Mouse (Mus musculus) brain, embryonic 14.5 days (tissue): ENCODE data around the gene Mapkbp1. TPM values are rescaled to one million over a fixed set of nuclear protein-coding genes. Genes with fewer than 3 reads are reported as not detected.

Source experiments
- DNase-seq: peaks from one replicate; pipeline ENCODE4 v3.0.0-alpha.2; 2011; ENCODE audit warnings: low read depth
- CTCF ChIP-seq: fragments of 200-500 bp; IDR thresholded peaks from 2 replicates; pipeline ENCODE4 v1.5.1; 2012; ENCODE audit warnings: inconsistent platforms, mild to moderate bottlenecking, moderate library complexity, borderline replicate concordance; ENCODE audit not compliant: insufficient read depth, insufficient read length; ENCODE audit errors: extremely low read depth
- POLR2A ChIP-seq: fragments of 200-500 bp; IDR thresholded peaks from 2 replicates; pipeline ENCODE4 v1.6.1; 2012; ENCODE audit warnings: mild to moderate bottlenecking, inconsistent platforms, borderline replicate concordance; ENCODE audit not compliant: poor library complexity, insufficient read depth, insufficient read length, severe bottlenecking; ENCODE audit errors: extremely low read depth
- polyA plus RNA-seq: library from polyadenylated mRNA; depleted of rRNA; stranded (reverse); fragments of >200 nt; gene quantifications from 2 replicates; pipeline ENCODE4 v1.2.3, GENCODE M21; 2012; rRNA removed

Gene Mapkbp1
- polyA plus RNA-seq, 1 experiment: 42.5 TPM

- no peak for TF ChIP-seq CTCF
- DNase-seq: no peak
These were observed 88.2 kb downstream of the Mapkbp1 start for GRCm38 (mm10) chr2:120060651-120061050.

GRCm38 (mm10) chr2:120062248-120062647, 89.7 kb downstream of the Mapkbp1 start:
- no peak for DNase-seq
- TF ChIP-seq CTCF: no peak
- TF ChIP-seq POLR2A: no peak

GRCm38 (mm10) chr2:120064639-120065038, 92.1 kb downstream of the Mapkbp1 start:
- no peak for TF ChIP-seq POLR2A
- TF ChIP-seq CTCF: peak; percentile 13; the same call in 1 of the 2 replicates

GRCm38 (mm10) chr2:120065243-120065642, 92.7 kb downstream of the Mapkbp1 start:
- no peak for DNase-seq
- TF ChIP-seq CTCF (no peak), POLR2A (no peak)

More at GRCm38 (mm10) chr2:120064639-120065038, 92.1 kb downstream of the Mapkbp1 start:
- DNase-seq: no peak

- TF ChIP-seq POLR2A (no peak), CTCF (no peak)
These were observed 93.7 kb downstream of the Mapkbp1 start for GRCm38 (mm10) chr2:120066224-120066623.

GRCm38 (mm10) chr2:120068555-120069465, 96.3 kb downstream of the Mapkbp1 start:
- DNase-seq: peak; percentile 56
- no peak for TF ChIP-seq POLR2A
- TF ChIP-seq CTCF: peak; percentile 75

More at GRCm38 (mm10) chr2:120066224-120066623, 93.7 kb downstream of the Mapkbp1 start:
- no peak for DNase-seq

- TF ChIP-seq POLR2A (no peak), CTCF (no peak)
- peak; percentile 25 for DNase-seq
These were observed 97.0 kb downstream of the Mapkbp1 start for GRCm38 (mm10) chr2:120069466-120069990.

GRCm38 (mm10) chr2:120074096-120074495, 101.6 kb downstream of the Mapkbp1 start:
- TF ChIP-seq POLR2A: no peak
- no peak for TF ChIP-seq CTCF
- DNase-seq: no peak

GRCm38 (mm10) chr2:120076076-120076705, 103.7 kb downstream of the Mapkbp1 start:
- TF ChIP-seq POLR2A (no peak), CTCF (peak; percentile 55)
- peak; percentile 65 for DNase-seq

Other genes with a start within 250 kb of the Mapkbp1 start
- gene Itpka, start 230.4 kb upstream of the Mapkbp1 start, polyA plus RNA-seq: 0.42 and 0.68 TPM in 2 replicates
- gene Ltk, start 212.3 kb upstream of the Mapkbp1 start, polyA plus RNA-seq: 3.3 and 3.8 TPM in 2 replicates
- 24.7 and 25.8 TPM in 2 replicates for gene Rpap1, start 185.2 kb upstream of the Mapkbp1 start, polyA plus RNA-seq
- gene Tyro3, start 175.0 kb upstream of the Mapkbp1 start, polyA plus RNA-seq: 33.0 and 40.9 TPM in 2 replicates
- 22.7 and 31.0 TPM in 2 replicates for gene Mga, start 75.5 kb upstream of the Mapkbp1 start, polyA plus RNA-seq
- gene Jmjd7, start 54.8 kb downstream of the Mapkbp1 start, polyA plus RNA-seq: 16.6 and 23.5 TPM in 2 replicates
- gene Gm28042, start 54.8 kb downstream of the Mapkbp1 start, polyA plus RNA-seq: 24.3 and 29.6 TPM in 2 replicates
- gene Pla2g4b, start 60.7 kb downstream of the Mapkbp1 start, polyA plus RNA-seq: 26.3 and 28.7 TPM in 2 replicates
- 5.1 and 6.4 TPM in 2 replicates for gene Ehd4, start 181.9 kb downstream of the Mapkbp1 start, polyA plus RNA-seq